Mouse (Mus musculus) brain, embryonic 18.5 days (tissue): ENCODE results near the gene Cdyl2.

Source experiments
- DNase-seq: peaks from one replicate; pipeline ENCODE4 v3.0.0-alpha.2; 2012; ENCODE audit warnings: low read depth, low spot score

Gene Cdyl2

DNA sequence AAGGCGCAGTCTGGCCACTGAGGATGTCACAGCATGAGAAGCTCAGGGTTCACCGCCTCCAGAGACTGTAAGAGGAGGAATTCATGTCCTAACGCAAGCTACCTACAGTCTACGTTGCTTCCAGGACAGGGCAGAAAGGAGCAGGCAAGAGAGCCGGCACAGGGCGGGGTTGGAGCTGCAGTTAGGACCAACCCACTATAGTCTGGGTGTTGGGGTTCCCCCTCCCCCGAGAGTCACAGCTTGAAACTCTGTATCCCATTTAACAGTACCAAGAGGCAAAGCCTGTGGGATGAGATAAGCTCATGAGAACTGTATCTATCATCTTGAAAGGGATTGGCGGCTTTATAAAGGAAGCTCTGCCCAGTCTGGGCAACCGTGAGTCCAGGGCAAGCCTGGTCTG lies 110.5 kb downstream of the Cdyl2 start:
- no peak for DNase-seq

DNA sequence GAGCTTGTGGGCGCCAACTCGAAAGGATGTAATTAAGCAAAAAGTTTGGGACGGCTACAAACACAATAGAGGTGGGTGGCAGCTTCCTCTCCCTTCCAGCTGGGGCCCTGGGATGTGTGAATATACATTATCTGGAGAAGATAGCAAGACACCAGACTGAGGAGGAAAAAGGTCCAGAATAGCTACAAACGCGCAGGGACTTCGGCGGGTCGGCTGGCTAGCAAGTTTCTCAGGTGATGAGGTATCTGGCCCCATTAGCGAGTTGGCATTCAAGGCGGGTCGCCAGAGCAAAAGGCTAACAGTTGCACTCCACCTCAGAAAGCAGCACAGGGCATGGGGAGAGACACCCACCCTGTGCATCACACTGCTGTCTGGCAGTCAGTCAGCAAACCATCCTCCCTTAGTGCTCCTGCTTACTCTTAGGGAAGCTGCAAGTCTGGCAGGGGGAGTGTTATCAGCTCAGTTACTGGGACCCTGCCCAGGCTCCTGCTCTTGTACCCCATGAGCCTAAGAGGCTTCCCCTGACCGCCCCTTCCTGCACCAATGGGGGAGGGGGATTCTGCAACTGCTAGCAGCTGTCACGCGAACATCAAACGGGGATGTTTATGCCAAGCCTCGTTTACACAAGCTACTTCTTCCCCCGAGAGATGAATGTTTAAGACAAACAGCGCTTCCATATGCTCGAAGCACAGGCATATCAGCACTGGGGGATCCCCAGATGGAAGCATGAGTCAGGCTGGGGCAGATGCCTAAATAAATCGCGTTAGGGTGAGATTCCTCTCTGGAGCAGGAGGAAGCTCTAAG lies 111.4 kb downstream of the Cdyl2 start:
- peak; percentile 14 for DNase-seq

DNA sequence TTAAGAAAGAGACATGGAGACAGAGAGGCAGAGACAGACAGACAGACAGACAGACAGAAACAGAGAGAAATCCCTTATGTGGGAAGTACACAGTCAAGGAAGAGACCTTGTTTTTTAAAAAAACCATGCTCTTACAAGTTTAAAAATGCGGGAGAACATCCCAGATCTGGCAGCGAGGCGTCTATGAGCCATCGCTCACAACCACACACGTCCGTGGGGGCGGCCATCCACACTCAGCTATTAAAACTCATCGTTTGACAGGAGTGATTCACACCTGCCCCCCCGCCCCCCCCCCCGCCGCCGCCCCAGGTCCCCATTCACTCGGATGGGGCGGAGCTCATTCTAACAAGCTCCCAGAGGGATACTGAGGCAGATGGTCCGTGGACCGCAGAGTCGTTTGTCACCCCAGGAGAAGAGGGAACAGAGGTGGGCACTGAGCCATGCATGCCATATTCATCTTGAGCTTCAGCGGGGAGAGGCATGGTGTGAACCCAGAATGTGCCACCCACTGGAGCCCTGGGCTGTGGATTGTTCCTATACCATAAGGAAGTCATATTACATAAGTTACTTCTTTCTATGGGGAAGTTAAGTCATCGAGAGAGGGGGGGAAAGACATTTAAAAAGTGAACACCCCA lies 113.0 kb downstream of the Cdyl2 start:
- no peak for DNase-seq

DNA sequence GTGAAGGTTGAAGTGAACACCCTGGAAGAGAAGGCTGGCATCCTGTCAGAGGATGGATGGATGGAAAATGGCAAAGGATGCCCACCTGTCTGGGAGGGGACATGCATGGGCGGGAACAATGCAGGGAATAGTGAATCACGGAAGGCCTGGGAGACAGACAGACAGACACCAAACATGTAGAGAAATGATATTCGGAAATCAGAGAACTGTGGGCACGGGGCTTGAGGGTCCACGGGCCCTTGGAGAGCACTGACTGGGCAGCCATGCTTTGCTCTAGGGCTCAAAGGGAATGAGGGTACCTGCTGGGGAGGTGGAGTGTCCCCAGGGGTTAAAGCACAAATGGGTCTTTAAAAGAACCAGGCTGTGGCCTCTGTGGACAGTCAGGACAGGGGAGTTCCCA lies 113.6 kb downstream of the Cdyl2 start:
- DNase-seq, result no peak

DNA sequence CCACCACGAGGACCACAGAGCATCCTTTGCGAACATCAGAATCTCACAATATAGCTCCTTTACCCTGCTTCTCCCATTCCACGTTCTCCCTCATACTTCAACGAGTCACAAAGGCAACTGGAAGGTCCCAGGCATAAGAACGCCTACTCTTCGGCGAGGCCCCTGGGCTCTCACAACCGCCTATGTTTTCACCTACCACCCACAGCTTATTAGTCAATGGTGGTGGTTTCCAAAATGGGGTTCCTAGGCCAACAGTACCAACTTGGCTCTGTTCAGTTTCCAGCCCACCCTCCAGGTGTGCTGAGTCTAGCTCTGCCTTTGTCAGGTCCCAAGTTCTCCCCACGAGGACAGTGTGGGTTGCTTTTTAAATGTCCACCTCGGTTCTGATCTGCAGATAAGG lies 114.0 kb downstream of the Cdyl2 start:
- DNase-seq, result no peak

DNA sequence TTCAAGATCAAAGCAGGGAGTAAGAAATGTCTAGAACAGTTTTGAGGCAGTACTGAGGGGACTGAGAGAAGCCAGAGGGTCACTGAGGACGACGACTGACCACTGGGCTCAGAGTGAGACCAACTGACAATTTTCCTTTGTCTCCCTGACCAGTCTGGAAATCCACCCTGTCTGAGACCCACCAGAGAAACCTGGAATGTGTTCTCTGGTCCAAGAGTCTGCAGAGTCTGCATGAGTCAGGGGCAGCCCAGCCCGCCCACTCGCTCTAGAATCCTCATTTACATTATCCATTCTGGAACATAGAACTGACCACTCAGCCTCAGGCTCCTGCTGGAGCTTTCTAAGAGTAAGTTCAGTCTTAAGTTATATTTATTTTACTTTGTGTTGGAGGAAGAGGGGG lies 114.9 kb downstream of the Cdyl2 start:
- DNase-seq, result no peak

DNA sequence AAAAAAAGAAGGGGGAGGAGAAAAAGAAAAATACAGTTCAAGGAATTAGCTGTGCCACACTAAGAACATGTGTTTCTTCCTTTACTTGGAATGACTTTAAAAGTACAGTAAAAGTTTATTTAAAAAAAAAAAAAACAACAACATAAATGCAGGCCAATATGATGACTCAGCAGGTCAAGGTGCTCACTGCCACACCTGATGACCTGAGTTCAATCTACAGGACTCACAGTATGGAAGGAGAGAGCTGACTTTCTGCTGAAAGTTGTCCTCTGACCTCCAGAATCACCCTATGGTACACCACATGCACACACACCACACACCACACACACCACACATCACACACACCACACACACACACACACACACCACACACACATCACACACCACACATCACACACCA lies 116.4 kb downstream of the Cdyl2 start:
- no peak for DNase-seq

DNA sequence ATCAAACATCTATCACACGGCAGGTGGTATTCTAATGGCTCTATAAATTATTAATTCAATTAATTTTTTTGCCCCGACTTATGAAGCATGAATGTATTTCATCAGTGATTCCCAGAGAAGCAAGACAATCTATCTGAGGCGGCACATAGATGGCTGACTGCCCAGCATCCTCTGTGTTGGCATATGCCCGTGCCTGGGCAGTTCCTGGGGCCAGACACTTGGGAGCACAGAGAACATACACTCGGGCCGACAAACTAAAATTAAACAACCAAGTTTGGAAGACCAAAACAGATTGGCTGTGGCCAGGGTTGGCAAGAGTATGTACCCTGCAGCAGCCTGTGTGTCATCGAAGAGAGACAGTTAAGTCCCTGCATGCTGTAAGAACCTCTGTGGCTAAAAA lies 117.9 kb downstream of the Cdyl2 start:
- DNase-seq, result no peak

DNA sequence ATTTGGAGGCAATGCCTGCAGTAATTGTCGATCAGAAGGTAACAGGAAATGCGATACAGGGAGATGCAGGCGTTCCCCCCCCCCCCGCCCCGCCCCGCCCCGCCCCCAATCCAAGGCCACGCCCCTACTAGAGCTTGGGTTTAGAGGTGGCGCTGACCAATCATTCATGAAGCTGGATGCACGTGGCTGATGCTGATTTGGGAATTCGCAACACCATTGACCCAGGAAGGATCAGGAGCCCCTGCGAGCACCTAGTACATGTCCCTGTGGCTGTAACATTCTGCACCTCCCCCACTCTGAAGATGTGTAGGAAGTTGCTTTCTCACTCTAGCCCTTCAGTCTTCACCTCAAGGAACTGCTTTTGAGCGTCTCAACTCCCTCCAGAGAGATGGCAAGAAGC lies 126.6 kb downstream of the Cdyl2 start:
- no peak for DNase-seq

DNA sequence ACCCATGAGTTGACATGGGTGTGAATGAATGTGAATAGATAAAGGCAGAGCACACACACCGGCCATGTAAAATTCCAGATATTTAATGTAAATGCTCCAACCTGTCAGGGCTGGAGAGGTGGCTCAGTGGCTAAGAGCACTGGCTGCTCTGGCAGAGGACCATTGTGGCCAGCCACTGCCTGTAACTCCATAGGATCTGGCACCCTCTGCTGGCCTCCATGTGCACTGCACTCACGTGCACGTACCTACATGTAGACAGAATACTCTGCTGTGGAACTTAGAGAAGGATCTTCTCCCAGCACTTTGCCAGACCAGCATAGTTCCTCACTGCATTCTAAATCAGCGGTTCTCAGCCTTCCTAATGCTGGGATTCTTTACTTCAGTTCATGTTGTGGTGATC lies 130.0 kb downstream of the Cdyl2 start:
- DNase-seq, result no peak

DNA sequence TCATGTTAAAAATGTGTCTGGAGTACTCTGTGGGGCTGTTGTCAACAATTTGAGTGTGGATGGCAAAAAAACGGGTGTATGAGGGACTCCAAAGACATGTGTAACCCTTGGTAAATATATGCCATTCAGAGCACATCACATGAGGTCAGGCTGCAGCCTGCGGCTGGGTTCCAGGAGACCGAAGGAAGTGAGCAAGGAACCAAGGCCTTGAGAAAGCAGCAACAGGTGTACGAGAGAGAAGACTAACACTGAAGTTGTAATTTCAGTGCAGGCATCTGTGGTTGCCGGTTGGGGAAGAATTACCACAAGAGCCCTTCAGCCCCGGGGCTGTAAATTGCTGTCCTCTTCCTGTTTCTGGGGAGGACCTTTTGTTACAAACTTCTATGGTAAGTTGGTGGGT lies 133.1 kb downstream of the Cdyl2 start:
- DNase-seq, result no peak

DNA sequence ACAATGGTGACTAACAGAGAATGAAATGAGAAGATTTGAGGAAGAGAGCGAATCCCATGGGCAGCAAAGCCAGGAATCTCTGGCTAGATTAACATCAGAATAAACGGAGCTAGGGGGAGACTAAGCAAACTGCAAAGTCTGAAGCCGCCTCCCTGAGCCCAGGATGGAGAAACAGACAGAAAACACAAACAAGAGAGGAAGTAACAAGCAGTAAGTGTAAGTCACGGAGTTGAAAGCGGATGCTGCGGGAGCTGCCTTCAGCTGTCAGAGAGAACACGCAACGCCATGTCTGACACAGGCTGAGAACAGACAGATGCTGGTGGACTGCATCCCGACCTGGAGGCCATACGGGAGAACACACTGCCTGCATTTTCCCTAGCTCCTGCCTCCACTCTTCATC lies 141.6 kb downstream of the Cdyl2 start:
- no peak for DNase-seq

DNA sequence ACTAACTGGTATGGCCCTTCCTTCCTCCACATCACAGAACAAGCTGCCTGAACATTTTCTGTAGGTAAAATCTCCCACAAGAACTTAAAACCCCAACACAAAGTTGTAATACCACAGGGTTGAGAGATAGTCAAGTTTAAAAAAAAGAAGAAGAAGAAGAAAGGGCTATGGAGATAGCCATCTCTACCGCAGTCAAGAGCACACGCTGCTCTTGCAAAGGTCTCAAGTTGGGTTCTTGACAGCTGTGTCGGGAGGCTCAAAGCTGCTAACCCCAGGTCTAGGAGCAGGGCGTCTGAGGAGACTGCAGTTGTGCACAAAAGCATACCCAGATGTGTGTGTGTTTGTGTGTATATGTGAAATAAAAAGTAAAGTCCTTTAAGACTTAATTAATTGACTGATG lies 142.2 kb downstream of the Cdyl2 start:
- no peak for DNase-seq

DNA sequence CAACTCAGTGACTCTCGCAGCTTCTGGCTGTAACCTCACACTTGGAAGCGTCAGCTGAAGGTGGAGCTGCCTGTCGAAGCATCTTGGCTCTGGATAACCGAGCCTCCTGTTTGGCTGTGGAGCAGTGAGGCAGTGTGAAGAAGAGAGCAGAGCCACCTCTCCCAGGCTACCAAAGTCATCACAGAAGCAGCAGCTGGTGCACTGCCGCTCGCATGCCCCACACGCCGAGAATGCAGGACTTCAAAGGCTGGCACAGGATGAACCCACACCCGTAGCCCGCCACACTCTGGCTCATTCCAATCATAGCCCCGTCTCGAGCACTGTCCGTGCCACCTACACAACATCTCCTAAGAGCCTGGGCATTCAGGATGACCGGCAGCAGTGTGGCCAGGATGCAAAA lies 142.7 kb downstream of the Cdyl2 start:
- no peak for DNase-seq

DNA sequence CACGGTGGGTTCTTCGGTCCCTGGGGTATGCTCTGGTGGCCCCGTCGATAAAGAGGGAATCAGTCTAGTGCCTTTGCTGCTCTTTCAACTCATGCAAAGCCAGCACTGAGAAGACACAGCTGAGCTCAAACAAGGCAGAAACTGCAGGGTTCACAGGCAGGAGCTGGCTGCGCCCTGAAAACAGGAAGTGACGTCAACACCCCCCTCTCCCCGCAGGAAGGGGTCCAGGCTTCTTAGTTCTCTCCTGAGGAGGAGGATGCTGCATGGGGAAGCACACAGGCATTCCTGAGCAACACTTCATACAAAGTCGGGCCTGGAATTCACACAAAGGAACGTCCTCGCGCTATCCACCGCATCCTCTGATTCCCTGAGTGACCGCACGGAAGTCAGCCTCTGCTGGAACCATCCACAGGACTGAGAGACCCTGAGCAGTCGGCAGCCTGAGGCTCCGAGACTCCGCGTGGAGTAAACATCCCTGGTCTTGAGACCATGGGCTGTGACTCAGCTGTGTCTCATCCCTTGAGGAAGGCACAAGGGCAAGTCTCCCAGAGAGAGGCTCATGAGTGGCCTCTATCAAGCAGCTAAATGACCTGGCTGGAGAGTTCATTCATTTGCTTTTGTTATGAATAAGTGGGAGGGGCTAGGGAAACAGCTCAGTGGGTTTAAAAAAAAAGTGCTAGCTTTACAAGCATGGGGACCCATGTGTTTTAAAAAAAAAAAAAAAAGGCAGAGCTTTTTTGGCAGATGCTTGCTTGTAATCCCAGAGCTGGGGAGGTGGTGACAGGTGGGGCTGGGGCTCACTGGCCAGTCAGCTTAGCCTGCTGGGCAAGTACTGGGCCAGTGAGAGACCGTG lies 144.9 kb downstream of the Cdyl2 start:
- DNase-seq, result no peak

DNA sequence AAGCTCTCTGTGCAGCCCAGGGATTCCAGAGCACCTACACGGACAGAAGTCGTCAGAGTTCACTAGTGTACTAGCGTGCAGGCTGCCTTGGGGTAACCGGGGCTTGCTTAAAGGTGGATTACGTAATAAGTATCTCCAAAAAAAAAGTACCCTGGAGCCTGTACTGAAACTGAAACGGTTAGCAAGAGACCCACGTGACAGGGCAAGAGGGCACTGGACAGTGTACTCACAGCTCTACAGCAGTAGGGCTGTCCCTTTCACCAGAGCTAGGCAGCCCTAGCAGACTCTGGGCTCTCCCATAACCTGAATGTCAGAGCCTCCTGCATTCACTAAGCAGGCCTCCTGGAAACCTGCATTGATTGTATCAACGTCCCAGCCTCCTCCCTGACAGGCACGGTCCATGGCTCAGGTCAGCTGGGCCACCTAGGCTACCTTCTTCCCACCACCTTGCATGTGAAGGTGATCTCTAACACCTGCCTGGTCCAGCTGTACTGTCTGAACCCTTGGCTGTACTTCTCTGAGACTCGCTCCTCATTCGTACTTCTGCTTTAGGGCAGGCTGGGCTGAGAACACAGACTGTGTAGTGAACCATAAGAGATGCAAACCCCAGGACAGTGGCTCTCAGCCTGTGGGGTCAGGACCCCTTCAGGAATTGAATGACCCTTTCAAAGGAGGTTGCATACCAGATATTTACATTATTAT lies 151.3 kb downstream of the Cdyl2 start:
- DNase-seq, result no peak

DNA sequence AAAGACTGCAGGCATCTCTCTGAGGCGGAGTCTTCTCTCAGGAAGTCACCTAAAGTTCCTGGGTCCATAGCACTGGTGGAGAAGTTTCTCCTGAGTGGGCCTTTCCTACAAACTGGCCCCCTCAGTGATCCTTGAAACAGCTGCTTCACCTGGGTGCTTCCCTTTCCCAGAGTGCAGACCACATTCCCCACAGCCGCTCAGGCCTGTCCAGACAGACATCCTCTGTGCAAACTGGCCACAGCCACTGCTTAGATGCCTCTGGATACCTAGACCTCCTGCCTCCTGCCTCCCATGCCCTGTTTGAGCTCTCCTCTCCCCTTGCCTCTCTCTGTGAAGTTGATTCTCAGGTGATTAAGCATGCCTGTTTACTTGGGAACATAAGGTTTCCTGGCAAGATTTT lies 156.1 kb downstream of the Cdyl2 start:
- DNase-seq, result no peak

DNA sequence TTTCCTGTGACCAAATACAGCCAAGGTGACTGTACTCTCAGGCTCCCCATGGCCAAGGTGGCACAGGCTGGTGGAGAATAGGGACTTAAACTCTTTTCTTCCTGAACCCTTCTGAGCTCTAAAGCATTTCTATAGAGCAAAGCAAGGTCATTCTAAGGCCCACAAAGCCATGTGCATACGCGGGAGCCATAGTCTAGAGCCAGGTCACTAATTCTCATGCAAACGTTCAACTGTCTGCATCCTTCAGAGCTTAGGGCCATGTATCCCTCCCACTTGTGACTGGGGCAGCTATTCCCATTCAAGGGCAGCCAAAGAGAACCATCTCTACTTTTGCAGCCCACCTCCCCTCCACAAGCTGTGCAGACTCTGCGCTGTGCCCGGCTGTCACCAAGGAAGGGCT lies 159.7 kb downstream of the Cdyl2 start:
- no peak for DNase-seq

DNA sequence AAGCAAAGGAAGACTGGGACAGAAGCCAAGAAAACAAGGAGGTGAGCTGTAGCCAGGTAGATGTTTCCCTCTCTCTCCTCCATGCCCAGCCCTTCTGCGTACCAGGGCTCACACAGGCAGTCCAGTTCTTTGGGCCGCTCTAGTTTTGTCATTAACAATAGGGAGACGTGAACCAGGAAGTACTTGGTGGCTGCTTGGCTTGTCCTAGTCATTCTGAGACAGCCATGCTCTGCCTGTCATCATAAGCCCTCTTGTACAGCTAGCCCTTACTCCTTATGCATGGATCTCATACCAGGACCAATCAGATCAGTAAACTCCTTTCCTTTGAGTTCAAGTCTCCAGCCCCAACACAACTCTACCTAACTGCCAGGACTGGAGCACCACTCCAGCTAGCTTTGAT lies 180.0 kb downstream of the Cdyl2 start:
- no peak for DNase-seq

DNA sequence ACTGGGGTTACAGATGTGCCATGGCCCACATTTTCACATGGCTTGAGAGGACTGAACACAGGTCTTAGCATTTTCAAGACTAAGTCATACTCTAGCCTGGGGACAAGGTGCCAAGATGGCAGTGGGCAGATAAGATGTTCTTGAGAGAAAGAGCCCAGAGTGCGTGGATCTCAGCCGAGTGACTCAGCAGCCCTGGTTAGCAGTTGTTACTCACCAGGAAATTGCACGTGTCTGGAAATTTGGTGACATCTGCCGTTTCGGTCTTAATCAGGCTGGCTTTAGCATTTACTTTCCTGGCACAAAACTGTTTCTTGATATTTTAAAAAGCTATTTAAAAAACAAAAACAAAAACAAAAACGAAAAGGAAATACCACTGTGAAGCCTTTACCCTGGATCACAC lies 180.5 kb downstream of the Cdyl2 start:
- DNase-seq, result no peak

DNA sequence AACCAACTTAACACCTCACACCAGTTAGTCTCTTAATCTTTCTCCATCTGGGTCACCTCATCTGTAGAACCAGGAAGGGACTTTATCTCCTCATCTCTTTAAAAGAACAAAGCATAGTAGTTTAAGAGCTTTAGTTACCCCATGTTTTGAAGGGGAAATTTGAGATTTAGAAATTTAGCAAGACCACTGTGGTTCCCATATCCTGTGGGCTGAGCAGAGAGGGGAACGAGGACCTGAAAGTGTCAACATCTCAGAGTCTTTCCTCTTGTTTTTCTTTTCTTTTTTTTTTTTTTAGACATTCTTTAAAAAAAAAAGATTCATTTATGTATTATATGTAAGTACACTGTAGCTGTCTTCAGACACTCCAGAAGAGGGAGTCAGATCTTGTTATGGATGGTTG lies 189.4 kb downstream of the Cdyl2 start:
- no peak for DNase-seq

DNA sequence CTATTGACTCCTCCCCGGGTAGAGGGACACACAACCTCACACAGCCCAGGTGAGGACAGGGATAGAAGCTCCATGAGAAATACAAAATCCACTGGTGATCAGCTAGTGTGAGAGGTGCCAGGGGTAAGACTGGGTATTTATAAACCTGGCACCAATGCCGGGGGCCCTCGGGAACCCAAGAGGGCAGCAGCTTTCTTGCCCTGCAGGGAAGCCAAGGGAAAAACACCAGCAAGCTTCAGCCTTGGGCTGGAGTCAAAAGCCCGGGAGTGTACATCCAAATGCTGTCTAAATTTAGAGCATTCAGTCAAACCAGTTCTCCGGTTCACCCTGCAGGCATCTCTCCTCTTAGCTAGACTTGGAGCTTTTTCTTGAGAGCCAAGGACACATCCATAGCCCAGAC lies 189.9 kb downstream of the Cdyl2 start:
- DNase-seq, result no peak
